9 mouse cellular contexts compared by ENCODE assay signal in genomic region chr5:107120624-107121023, GRCm38 (mm10).
DNase-seq lines count a peak whose midpoint lies in the region; ATAC-seq and TF ChIP-seq lines count a peak whose summit lies in the region.
"Had no signal": no experiment of that assay in that cellular context is flagged by ENCODE, and none has a peak within 500 bp of the region (broad histone marks: within the 10 kb centered on the region; RNA-seq: fewer than 3 reads in every experiment).

No protein-coding gene starts in this region.

- peaks cover 3% of the 10 kb centered on the region; the same call in 1 of the 2 replicates for H3K36me3 ChIP-seq in kidney, embryonic 14.5 days (ENCODE audit: control insufficient read depth, insufficient read depth, low read length)
- no peaks in the 10 kb centered on the region for H3K36me3 ChIP-seq in liver, postnatal 0 days (replicated peaks; ENCODE audit: insufficient read depth, low read length)
- H3K36me3 ChIP-seq: midbrain, embryonic 10.5 days had no signal

- H3K4me2 ChIP-seq in kidney, embryonic 14.5 days (replicated peaks; ENCODE audit: low read depth, low read length), result no peak overlapping the region
- H3K4me2 ChIP-seq in liver, postnatal 0 days (ENCODE audit: low read depth, low read length), result peak overlapping the region; percentile 47; the same call in 1 of the 2 replicates

- 0 out of 2 replicates have a peak, but pooled peaks have one; percentile 29 for ATAC-seq in kidney, embryonic 14.5 days (ENCODE audit: low FRiP score, low TSS enrichment)
- ATAC-seq in common myeloid progenitor, adult 5-6 weeks (replicated peaks; ENCODE audit: low read depth, poor library complexity, severe bottlenecking), result 0 out of 2 replicates have a peak, but pooled peaks have one; percentile 29
- ATAC-seq in liver, postnatal 0 days, result peak; percentile 66
- ATAC-seq: forebrain, embryonic 16.5 days had no signal

- no peak overlapping the region for H3K27ac ChIP-seq in kidney, embryonic 14.5 days (ENCODE audit: low read depth, low read length)
- peak overlapping the region; percentile 60; the same call in 1 of the 2 replicates for H3K27ac ChIP-seq in liver, postnatal 0 days (ENCODE audit: low read depth)
- H3K27ac ChIP-seq: midbrain, embryonic 10.5 days had no signal

- no peaks in the 10 kb centered on the region for H3K27me3 ChIP-seq in kidney, embryonic 14.5 days (ENCODE audit: control insufficient read depth, insufficient read depth, low read length)
- no peaks in the 10 kb centered on the region for H3K27me3 ChIP-seq in liver, postnatal 0 days (ENCODE audit: insufficient read depth, low read length)

- no peak for TF ChIP-seq CTCF in liver, postnatal 0 days (IDR thresholded peaks at IDR 0.05; ENCODE audit: low read depth)

- H3K9me3 ChIP-seq in kidney, embryonic 14.5 days (ENCODE audit: control insufficient read depth, low read length), result no peaks in the 10 kb centered on the region
- no peaks in the 10 kb centered on the region for H3K9me3 ChIP-seq in liver, postnatal 0 days (ENCODE audit: low read length)
- H3K9me3 ChIP-seq: midbrain, embryonic 10.5 days had no signal

- no peak for TF ChIP-seq EP300 in liver, postnatal 0 days (IDR thresholded peaks at IDR 0.05; ENCODE audit: low read depth)

- 84% methylated on average over 3 of the region's 3 CpGs for WGBS in kidney, embryonic 14.5 days
- 67% methylated on average over 3 of the region's 3 CpGs for WGBS in liver, postnatal 0 days (ENCODE audit: insufficient replicate concordance)

- peaks cover 32% of the 10 kb centered on the region for H3K4me1 ChIP-seq in kidney, embryonic 14.5 days (ENCODE audit: control insufficient read depth, insufficient read depth, low read length)
- peaks cover 21% of the 10 kb centered on the region for H3K4me1 ChIP-seq in liver, postnatal 0 days (ENCODE audit: insufficient read depth)

- H3K9ac ChIP-seq in kidney, embryonic 14.5 days (ENCODE audit: low read depth, low read length), result no peak overlapping the region
- no peak overlapping the region for H3K9ac ChIP-seq in liver, postnatal 0 days (replicated peaks)

- DNase-seq in kidney, adult 18-20 months, result no peak
- peak; percentile 56 for DNase-seq in NIH3T3 (ENCODE audit: low read depth)
- peak; percentile 51 for DNase-seq in liver, postnatal 0 days
- no peak for DNase-seq in B cell, adult 2 months
- DNase-seq in urinary bladder, postnatal 4 days (ENCODE audit: low spot score in 2 of 2), result no peak

- H3K4me3 ChIP-seq in kidney, embryonic 14.5 days (ENCODE audit: low read length), result no peak overlapping the region
- no peak overlapping the region for H3K4me3 ChIP-seq in liver, postnatal 0 days (ENCODE audit: low read depth, low read length)
- H3K4me3 ChIP-seq: midbrain, embryonic 10.5 days had no signal

Comparison
In these comparisons a context has a peak if more than half of its experiments do, and no peak if none do; other contexts are left out.
1. DNase-seq: peak in NIH3T3 (single experiment) and liver, postnatal 0 days (single experiment); none in kidney, adult 18-20 months (single experiment), B cell, adult 2 months (0 of 2) and urinary bladder, postnatal 4 days (0 of 2).
2. Peak in every context shown above with its lines, with median percentiles within 50 percentile points of each other: ATAC-seq.